Mouse (Mus musculus): ENCODE measurements around the gene Nrg3.

DNA sequence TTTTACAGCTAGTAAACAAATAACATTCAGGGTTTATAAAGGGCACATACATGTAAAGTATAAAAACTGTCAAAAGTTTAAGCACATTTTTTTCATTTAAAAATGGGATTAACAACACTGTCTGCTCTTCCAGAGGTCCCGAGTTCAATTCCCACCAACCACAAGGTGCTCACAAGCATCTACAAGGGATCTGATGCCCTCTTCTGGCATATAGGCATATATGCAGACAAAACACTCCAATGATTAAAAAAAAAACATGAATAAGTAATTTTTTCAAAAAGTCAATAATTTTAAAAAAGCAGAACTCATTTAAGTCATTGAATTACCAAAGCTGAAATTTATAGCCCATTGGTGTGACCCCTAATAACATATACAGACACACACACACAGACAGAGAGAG, 878.6 kb downstream of the Nrg3 start:
- no peak for TF ChIP-seq CTCF (IDR thresholded peaks at IDR 0.05; ENCODE audit: low read depth)
- no peak for TF ChIP-seq EP300 (optimal IDR thresholded peaks at IDR 0.05)
